Mouse (Mus musculus) urinary bladder, adult 2 months (tissue): ENCODE data around the gene Fastkd2. TPM values are rescaled to one million over a fixed set of nuclear protein-coding genes. Genes with fewer than 3 reads are reported as not detected.

Experiments
- DNase-seq: peaks from one replicate; pipeline ENCODE4 v3.0.0; 2022; ENCODE audit warnings: low spot score
- polyA plus RNA-seq: library from polyadenylated mRNA; depleted of rRNA; stranded (reverse); fragments of >200 nt; gene quantifications from 2 replicates; pipeline ENCODE4 v1.2.3, GENCODE M21; 2012; rRNA removed

Fastkd2 gene
- 18.9 and 19.3 TPM in 2 replicates for polyA plus RNA-seq

- DNase-seq = peak; percentile 58
These were observed at the start of gene Fastkd2, which contains the start of gene Mdh1b for GRCm38 (mm10) chr1:63730240-63730771. Gene Fastkd2, plus strand, starts transcription at chr1:63730614. Gene Mdh1b, minus strand, starts transcription at chr1:63730318.

- no peak for DNase-seq
These were observed 43.6 kb upstream of the Fastkd2 start, which contains the start of gene Dytn for GRCm38 (mm10) chr1:63686827-63687226. Gene Dytn, minus strand, starts transcription at chr1:63686927.

DNA sequence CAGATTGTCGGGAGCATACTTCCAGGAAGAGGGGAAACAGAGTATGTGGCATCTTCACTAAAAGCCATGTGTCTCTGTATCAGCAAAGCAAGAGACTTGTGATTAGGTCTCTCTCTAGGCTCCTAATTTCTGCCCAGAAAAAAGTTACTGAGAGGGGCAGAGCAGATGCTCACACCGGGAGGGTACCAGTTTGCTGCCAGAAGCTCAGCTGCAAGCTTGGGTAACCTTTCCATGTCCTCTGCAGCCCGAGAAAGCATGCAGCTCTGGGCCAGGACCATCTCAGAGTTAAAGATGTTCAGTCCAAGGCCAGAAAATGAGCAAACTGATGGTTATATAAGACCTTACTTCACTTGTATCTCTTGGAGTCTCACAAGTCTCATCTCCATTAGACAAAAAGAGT, 33.6 kb upstream of the Fastkd2 start:
- no peak for DNase-seq

DNA sequence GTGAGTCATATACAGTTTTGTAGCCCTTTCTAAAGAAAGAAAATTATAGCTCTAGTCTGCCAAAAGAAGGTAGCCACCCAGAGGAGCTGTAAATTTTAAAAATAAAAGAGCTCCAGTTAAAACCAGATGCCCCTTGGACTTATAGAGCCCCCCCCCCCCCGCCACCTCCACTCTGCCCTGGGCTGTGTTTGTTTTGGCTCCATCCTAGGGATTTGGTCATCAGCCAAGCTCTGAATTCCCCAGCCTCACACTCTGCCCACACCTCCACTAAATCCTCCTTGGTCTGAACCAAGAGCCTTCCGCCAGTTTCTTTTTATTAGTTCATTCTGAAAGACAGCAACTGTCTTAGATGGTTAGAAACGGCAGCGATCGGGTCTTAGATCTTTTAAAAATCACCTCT, 24.7 kb upstream of the Fastkd2 start:
- DNase-seq = no peak

GRCm38 (mm10) chr1:63708876-63709275, 21.5 kb upstream of the Fastkd2 start:
- no peak for DNase-seq

- no peak for DNase-seq
These were observed 10.3 kb upstream of the Fastkd2 start for GRCm38 (mm10) chr1:63720161-63720560.

DNA sequence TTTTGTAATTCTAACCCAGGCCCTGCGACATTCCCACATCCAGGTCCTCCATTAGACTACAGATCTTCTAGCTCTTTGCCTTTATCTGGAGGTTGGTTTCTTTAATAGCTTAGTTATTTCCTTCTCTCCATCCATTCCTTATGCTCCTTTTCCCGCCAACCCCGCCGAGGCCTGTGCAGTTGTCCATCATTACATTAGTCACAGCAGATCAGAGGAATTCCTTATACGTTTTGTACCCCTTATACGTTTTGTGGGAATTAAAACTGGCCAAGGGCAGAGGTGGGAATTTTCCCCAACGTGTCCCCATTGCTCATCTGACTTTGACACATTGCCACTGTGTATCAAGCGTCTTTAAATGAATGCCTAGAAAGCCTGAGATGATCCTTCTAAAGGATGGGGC, 618 bp upstream of the Fastkd2 start:
- DNase-seq = no peak

DNA sequence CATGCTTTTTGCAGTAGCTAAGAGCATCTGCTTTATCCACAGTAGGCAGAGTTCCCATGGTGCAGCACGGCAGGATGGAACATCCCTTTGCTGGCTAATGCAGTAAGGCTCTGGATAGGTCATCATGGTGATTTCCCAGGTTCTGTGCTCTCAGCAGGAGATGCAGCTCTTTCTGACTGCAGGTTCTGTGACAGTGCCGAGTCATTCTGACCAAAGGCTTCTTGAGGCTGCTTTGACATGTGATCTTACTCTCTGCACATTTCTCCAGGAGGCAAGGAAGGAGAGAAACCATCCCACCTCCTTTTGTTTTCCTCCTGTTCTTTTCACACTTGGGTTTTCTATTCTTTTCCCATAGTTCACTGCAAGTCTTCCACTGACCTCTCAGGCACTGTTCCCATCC, 25.6 kb downstream of the Fastkd2 start:
- no peak for DNase-seq

- DNase-seq = no peak
These were observed 32.8 kb downstream of the Fastkd2 start for GRCm38 (mm10) chr1:63763212-63763694.

GRCm38 (mm10) chr1:63763881-63764386, 33.5 kb downstream of the Fastkd2 start:
- no peak for DNase-seq

DNA sequence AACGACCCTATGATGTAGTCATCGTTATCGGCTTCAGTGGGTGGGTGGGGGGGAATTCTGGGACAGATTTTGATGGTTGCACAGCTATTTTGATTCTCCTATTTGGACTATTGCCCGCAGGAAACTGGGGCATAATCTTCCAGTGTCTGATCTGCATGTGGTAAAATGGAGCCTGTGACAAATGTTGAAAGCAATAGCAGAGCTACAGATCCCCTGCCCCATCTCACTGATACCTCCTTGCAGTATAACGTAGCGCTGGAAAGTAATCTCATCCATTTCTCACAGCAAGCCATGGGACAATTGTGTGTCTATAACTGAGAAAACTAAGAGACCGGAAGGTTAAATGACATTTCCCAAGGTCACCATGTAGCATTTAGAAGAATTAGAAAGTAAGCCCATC, 34.0 kb downstream of the Fastkd2 start:
- DNase-seq = no peak

GRCm38 (mm10) chr1:63768112-63768511, 37.7 kb downstream of the Fastkd2 start:
- no peak for DNase-seq

DNA sequence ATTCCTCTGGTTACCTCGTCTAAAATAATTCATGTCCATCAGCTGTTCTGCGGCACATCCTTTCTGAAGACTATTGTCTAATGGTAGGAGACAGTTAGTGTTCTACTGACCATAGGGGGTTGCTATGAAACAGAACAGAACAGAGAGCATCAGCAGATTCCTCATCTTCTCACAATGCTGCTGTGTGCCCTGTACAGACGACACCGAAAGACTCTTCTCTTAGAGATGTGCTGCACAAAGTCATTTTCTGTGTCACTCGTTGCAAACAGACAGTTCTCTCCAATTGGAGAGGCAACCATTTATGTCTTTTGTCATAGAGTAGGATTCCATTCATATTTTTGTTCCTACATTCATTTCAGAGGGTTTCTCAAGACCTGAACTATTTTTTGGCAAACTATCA, 38.8 kb downstream of the Fastkd2 start, which contains the start of gene 4933402D24Rik:
TSS of gene 4933402D24Rik (minus strand) at position 101 of the 400 bp plus-strand sequence.
- DNase-seq = no peak

GRCm38 (mm10) chr1:63770309-63770708, 39.9 kb downstream of the Fastkd2 start:
- no peak for DNase-seq

DNA sequence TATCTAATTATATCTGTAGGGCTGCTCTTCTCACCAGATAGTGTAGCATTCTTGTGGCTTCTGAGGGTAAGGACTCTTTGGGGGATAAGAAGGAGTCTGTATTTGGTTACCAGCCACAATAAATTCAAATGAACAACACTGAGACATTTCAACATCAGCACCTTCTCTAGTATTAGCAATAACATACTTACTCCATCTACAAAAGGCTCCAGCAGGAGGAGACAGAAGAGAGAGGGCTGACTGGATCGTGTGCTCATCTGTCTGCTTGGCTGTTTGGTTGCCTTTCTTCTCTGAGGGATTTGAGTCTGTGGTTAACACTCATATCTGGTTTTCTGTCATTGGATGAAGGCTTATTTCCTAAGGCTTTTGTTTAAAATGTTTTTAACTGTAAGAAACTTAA, 46.0 kb downstream of the Fastkd2 start:
- DNase-seq = no peak

GRCm38 (mm10) chr1:63776902-63777630, 46.7 kb downstream of the Fastkd2 start:
- DNase-seq = no peak

DNA sequence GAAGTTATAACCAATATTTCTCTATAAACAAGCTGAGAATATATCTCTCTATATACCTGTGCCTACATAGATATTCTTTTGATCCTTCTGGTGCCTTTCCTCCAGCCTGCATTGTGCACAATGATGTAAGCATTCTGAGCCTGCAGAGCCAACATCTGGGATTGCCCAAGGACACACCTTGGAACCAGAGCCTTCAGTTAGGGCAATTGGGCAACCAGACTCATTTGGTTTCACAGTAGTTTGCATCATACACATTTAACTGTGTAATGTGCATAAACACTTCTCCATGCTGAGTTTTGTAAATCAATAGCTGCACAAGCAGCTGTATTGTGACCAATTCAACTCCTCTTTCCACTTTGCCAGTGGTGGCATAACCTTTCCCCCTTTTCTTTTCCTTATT, 63.9 kb downstream of the Fastkd2 start:
- no peak for DNase-seq

Other genes with a start within 250 kb of the Fastkd2 start
- gene Gm39653, start 114.6 kb upstream of the Fastkd2 start, polyA plus RNA-seq = not detected in 2 replicates
- 0.12 and 0.15 TPM in 2 replicates for gene Dytn, start 43.7 kb upstream of the Fastkd2 start, polyA plus RNA-seq
- not detected in 2 replicates for gene Mdh1b, start 296 bp upstream of the Fastkd2 start, polyA plus RNA-seq
- gene 4933402D24Rik, start 38.7 kb downstream of the Fastkd2 start, polyA plus RNA-seq = not detected in 2 replicates